Mouse (Mus musculus) CH12F3 (cell line): ENCODE results near the gene Gap43.
"Not testable (repeated sequence)": the region's sequence is repeated elsewhere in the genome, so short reads cannot be mapped to it uniquely, and the experiment has no call there.

Source experiments
- in situ Hi-C: fragments of 300-500 bp; cut with MboI; formaldehyde crosslinking; loops from 2 replicates; pipeline ENCODE4 v1.14.3; 2020; ENCODE audit warnings: low sequenced_read_pairs

Gap43 gene

DNA sequence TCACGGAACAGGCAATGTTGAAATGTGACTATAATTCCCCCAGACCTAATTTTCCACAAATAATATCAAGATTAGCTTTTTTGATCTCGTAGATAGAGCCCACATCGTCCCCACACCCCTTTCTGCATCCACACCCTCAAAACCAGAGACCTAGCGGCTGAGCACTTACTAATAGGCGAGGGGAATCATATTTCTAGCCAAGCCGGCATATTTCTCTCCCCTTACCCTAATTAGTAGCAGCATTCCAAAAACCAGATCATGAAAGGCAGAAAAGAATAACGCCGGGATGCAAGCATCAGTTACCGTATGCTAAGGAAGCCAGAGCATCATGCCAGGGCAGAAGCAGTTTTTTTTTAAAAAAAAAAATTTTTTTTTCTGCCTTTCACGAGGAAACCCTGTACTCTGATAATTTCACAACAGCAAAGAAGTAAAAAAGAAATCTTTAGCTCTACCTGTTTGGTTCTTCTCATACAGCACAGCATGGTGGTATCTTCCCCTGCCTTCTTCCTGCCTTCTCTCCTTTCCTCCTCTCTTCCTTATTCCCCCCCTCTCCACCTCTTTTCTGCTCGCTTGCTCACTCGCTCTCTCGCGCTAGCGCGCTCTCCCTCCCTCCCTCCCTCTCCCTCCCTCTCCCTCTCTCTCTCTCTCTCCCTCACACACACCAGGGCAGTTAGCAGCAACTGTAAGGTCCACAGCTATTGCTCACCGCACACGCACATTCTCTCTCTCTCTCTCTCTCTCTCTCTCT lies at the start of gene Gap43:
TSS of gene Gap43 (minus strand) at position 631 of the 748 bp plus-strand sequence.
- in situ Hi-C loops: no loop called here

DNA sequence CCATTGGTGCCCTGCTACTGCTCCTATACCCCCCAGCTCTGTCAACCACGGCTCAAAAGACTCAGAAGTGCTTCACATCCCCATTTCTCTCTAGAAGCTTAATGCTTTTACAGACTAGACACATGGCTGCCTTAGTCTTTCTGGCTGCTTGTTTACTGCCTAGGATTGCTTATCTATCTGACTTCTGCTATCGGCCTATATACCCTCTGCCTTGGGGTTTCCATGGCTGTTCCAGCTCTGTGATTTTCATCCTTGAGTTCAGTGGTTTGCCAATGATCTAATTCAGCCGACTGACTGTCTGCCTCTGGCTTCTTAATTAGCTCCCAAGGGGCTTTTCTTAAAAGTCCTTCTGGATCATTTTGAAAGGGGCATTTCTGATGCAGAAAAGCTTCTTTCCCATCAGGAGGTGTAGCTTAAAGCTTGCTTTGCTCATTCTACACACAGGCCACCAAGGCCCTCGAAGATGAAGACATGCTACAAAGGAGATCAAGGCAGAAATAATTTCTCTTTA lies 40.9 kb upstream of the Gap43 start:
- in situ Hi-C loops: no loop called here

DNA sequence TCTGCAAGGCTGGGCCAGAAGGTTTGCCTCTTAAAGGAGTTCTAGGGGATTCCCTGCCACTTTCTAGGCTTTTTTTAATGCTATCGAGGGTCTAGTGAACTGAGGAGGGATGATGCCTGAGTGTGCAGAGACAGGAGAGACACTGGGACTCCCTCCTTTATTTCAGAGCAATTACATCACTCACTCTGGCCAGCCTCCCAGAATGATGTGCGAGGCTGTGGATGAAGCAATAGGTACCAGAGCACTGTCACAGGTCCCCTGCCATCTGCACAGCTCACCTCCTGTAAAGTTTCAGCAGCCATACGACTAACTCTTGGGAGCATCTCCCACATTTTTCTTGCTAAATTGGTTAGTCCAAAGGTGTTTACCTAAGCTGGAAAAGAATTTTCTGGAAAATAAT lies 40.2 kb upstream of the Gap43 start:
- in situ Hi-C loops: no loop called here

DNA sequence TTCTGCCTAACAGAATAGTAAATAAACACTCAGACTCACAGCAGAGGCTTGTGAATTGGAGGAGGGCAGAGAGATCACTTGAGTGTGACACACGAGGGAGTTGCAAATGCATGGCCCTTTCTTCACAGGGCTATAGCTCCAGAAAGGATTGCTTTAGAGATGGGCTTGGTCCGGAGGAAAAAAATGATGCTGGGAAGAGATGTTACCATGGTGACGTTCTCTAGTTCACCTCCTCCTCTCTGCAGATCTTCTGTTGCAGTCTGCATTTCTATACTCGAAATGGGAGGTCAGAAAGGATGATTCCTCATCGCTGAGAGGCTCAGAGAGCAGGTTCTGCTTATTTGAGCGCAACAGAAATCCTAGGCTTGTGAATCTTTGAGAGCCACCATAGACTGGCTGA lies 29.7 kb upstream of the Gap43 start:
- in situ Hi-C loops: no loop called here

DNA sequence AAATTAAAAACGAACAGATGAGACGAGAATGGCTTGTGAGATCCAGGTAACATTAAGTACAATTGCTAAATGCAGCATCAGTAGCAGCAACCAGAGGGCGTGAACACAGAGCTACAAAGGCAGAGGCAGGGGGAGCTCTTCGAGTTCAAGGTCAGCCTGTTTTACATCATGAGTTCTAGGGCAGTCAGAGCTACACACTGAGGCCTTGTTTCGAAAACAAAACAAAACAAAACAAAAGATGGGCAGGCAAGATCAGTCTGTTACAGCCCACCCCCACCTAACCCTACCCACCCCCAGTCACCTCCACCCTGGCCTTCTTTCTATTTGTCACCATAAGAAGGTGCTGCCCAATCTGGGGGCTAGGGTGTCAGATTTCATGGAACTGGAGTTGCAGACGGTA lies 28.9 kb upstream of the Gap43 start:
- in situ Hi-C loops: no loop called here

DNA sequence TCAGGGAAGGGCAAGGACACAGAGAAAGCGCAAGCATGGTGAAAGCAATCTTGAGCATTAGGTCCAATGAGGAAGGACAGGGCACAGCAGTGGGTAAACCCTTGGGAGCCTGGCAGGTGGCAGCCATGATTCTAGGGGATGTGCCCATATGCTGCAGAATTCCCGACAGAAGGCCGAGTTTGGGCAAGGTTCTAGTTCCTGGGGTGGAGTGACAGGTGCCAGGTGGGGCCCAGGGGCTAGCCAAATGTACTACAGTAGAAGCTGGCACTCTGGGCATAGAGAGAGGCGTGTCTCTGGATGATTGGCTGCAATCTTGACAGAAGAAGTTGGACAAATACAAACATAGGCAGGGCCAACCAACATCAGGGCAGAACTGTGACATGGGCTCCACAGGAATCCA lies 19.6 kb upstream of the Gap43 start:
- in situ Hi-C loops: no loop called here

DNA sequence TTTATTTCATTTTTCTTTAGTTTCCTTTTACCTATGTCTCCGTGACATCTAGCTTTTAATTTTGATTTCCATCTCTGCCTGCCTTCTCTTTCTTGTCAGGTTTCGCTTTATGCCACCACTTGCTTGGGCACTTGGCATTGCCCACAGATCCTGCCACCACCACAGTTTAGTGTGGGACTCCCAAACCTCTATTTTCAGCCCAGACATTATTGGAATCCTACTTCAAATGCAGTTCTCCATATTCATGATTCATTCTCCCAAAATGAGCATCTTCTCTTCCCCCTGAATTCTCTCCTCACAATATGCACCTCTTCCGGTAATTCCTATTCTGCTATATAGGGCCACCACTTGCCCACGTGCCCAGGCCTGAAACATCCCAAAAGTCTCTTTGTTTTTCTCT lies 17.6 kb upstream of the Gap43 start:
- in situ Hi-C loops: no loop called here

DNA sequence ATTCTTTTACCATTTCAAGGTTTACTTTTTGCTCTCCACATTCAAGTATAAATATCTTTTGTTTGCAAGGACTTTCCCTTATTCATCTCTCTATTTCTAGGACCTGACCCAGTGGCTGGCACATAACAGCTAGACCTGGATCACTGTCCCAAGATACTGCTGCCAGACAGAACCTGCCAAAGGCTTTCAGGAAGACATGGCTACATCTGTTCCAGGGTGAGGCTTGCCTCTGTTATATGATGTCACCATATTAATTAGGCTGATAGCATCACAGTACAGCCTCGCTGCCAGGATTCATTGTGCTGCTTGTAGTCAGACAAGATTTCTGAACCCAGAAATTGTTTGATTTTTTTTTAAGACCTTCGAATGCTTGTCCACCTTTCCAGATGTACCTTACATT lies 9.6 kb upstream of the Gap43 start:
- in situ Hi-C loops: no loop called here

DNA sequence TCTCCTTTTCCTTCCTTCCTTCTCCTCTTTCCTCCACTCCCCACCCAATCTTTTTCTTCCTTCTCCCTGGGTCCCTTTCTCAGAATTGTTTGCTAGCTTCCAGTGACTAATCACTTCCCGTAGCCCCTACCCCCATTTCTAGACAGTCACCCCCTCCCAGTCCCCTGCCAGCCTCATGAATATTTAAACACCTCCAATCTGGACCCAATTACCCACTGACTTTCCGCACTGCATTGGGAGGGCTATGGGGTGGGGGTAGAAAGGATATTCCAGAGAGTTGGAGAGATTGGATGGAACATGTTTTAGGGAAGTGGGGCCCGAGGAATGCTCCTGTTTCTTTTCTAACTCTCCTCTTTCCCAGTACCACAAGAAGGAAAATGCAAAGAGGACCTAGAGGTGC lies 414 bp upstream of the Gap43 start:
- in situ Hi-C loops: not testable (repeated sequence)

DNA sequence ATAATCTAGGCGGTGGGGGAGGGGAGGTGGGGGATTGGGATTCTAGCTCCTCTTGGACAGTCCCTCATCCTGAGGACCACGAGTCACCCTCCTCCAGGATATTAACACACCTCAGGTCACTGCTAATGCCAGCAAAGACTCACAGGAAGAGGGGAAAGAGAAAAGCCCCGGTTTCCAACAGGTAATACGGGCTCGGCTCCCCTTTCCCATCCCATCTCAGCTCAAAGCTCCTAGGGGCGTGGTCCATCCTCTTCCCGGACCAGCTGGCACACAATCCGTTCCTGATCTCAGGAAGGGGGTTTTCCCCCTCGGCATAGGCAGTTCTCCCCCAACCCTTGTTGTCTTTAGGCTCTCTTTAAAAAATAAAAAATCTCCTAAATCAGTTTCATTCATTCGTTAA lies 939 bp downstream of the Gap43 start:
- in situ Hi-C loops: no loop called here

DNA sequence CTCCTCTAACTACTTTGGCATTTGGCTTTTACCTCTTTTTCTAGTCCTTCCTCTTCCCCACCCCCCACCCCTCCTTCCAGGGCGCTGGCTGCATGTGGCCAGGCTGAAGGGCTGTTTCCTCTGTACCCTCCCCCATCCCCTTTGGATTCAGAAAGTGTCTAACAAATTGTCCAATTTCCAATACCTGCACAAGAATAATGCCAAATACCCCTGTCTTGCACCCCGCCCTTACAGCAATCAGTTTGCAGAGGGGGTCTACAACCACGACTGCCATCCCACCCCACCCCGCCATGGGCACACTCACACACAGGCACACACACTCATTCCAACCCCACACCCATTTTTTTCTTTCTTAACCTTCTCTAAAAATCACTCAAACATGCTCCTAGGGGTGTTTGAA lies 1.5 kb downstream of the Gap43 start:
- in situ Hi-C loops: no loop called here

DNA sequence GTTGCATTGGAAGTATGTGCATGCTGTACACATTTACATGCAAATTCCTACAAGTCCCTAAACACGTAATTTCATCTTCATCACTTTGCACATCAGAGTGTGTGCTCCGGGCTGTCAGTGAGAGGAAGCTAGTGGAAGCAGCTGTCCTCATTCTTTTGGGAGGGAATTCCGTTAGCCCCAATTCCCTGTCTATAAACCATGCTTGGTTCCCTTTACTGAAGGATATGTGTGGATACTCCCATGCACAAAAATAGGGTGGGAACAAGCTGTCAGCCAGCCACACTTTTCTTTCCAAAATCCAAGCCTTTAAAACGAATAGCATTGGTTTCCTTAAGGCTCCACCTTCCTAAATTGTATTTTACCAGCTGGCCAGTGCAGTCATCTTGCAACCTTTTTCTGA lies 2.1 kb downstream of the Gap43 start:
- in situ Hi-C loops: no loop called here

DNA sequence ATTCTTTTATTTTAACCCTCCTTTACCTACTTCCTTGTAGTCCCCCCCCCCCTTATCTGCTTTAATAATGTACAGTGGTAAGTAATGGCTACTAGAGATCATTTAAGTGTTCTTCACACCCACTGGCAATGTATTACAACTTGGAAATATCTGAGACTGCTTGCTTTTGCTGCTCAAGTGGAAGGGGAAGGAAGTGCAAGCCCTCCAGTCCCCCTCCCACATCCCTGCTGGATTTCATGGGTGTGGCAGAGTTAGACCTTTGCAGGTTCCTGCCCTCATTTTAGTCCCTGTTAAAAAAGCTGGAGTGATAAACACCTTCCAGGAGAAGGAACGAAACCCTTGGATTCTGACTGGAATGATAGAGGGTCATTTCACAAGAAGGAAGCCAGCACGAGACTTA lies 2.8 kb downstream of the Gap43 start:
- in situ Hi-C loops: no loop called here

DNA sequence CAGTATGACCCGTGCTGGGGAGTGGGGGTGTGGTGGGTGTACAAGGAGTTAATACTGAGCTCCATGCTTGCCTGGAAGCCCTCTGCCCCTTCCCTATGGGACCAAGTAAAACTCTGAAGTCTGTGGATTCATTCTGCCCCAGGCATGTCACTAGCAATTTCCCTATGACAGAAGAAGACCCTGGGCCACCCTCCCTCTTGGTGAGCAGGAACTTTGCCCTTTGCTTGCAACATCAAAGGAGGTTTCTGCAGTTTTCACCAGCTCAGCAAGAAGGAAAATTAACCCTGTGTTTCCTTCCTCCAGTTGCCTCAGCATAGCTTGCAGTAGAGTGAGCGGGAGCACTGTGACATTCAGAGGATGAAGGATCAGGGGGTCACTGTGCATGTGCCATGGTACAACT lies 3.8 kb downstream of the Gap43 start:
- in situ Hi-C loops: no loop called here

DNA sequence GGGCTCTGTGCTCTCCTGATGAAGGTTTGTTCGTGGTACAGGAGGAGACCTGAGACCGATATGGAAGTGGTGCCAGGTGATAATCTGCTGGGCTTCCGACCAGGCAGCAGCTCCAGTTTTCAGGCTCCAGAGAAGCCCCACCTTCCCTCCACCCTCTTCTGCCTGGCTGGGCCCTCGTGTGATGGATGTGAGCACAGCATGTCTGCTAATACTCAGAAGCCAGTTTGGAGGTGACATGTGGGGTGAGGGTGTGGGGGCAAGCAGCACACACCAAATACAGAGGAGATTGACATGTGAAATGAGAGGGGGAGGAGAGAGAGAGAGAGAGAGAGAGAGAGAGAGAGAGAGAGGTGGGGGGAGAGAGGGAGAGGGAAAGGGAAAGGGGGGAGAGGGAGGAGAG lies 8.1 kb downstream of the Gap43 start:
- in situ Hi-C loops: no loop called here

DNA sequence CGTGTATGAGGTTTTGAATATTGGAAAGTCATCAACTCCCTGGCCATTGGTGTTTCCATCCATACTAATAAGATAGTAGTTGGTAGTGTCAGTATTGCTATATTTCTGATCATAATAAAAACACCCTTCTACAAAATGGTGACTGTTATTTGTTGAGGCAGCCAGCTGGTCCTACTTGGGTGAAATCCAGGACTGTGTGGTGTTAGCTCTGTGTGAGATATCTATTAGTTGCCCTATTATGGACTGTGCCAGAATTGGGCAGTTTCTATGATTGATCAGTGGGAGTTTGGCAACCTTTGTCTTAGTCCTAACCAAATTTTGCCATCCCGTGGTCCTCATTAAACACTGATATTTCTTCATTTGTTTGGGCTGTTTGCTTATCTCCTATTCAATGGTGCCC lies 14.3 kb downstream of the Gap43 start:
- in situ Hi-C loops: no loop called here

DNA sequence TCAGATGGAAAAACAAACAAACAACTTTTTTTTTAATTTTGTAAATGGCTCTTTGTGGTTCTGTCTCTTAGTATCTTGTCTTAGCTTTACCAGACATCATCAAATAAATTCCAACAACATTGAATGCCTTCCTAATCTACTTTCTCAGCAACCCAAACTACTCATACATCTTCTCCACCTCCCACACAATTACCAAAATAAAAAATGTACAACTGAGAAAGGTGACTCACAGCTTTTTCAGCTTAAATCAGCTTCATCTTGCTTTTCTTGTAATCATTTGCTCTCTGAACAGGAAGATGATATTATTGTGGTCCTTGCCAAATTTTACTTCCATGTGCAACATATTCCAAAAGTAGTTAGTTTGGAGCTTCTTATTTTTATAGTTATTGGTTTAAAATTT lies 14.9 kb downstream of the Gap43 start:
- in situ Hi-C loops: no loop called here

DNA sequence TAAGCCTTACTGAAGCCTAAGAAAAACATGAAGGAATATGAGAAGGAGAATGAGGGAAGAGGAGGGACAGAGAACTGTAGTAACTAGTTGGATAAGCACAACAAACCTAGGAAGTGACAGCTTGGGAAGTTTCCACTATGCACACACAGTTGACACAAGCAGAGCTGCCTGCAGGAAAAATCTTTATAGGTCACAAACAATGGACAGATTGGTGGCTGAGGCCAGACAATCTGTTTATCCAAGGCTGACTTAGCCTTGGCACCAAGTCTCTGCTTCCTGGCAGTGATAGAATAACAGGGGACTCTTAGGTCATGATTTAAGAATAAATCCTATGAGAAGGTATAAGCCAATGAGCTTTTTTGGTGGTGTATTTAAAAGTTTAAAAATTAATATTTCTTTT lies 20.6 kb downstream of the Gap43 start:
- in situ Hi-C loops: no loop called here

DNA sequence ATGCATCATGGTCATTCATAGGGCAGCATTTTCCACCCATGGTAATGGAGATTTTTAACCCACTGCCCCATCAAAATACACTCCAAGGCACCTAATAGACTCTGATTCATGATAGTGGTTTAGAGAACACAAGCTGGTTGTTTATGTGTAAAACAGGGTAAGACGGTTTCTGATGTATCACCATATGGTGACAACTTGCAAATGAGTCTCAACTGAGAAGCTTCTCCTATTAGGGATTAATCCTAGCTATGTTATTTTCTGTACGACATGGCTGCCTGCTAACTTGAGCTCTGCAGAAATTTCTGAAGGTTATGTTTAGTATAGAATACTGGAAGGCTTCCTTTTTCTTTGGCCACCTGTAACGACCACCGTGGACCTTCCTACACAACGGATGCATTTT lies 21.1 kb downstream of the Gap43 start:
- in situ Hi-C loops: no loop called here

DNA sequence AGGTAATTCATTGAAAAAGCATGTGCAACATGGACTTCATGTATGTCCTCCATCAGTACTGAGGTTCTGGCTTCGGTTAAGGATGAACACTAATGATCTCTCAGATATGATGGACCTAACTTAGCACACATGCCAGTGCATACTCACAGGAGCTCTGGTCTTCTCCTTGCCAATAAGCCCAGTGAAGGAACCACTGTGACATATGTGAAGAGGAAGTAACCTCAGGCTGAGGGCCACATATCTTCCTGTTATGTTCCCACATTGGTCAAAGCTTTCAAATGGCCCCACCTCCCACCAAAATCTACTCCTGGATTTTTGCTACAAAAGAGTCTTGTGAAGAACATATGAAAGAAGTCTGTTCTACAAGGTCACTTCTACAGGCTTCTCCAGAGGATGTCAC lies 28.3 kb downstream of the Gap43 start:
- in situ Hi-C loops: no loop called here

DNA sequence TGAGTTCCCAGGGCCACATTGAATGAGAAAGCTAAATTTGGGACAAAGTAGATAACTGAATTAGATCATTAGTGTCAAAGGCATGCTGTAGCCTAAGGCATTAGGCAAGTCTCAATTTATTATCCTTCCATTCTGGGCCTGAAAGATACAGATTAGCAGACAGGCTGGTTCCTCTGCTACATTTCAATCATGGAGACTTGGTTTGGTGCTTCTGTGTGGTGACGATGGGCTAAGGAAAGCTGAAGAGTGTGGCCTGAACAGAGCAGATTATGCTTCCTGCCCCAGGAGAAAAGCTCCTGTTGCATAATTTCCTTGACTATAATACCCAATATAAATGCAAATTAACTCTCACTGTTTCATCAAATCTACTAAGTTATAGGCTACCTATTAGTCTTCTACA lies 31.7 kb downstream of the Gap43 start:
- in situ Hi-C loops: no loop called here

DNA sequence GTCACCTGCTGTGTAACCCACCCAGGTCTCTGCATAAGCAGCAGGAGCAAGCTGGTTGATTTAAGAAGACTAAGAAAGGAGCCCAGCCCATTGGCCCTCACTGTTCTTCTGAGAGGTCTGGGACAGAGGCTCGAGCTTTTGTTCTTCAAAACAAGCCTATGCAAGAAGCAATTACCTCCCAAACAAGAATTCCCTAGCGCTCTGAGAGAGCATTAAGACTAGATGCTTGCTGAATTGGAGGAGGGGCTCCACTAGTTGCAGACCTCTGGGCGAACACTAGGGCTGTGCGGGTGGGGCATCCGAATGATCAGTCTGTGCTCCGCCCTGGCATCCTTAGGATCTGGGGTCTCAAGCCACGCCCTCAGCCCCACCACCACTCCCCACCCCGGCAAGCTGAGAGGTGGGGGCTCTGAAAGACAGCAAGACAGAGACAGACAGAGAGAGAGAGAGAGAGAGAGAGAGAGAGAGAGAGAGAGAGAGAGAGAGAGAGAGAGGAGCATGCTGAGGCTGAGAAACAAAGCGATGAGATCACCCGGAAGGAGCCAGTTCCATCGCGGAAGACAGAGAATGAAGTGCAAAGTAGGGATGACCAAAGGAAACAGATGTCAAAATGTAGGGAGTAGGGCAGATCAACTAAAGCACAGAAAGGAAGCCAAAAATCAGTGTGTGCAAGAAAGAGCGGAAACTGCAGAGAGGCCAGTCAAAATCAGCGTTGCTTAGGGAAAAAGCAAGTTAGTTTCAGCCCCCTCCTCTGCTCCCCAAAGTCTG lies 34.3 kb downstream of the Gap43 start:
- in situ Hi-C loops: no loop called here
